Mouse (Mus musculus) heart, postnatal 0 days (tissue): Measurements from ENCODE around the gene Pagr1b.

Experiments used
- CTCF ChIP-seq: IDR thresholded peaks from 2 replicates; pipeline ENCODE4 v1.5.1; 2016; ENCODE audit warnings: antibody characterized with exemption, control low read depth, low read depth
- EP300 ChIP-seq: IDR thresholded peaks from 2 replicates; pipeline ENCODE4 v1.6.1; 2016; ENCODE audit warnings: antibody characterized with exemption, low read depth

GRCm38 (mm10) chr7:127011717-127012116, 4.6 kb downstream of the Pagr1b start:
- TF ChIP-seq CTCF (no peak), EP300 (no peak)
